Mouse (Mus musculus) Muller cell, postnatal 12 days (primary cell): ENCODE measurements around the gene Rfx7.
A peak's percentile ranks its signal among the peaks of the same experiment; 100 is the strongest.
"Not testable (repeated sequence)": the region's sequence is repeated elsewhere in the genome, so short reads cannot be mapped to it uniquely, and the experiment has no call there.

Source experiments
- DNase-seq: peaks from one replicate; pipeline ENCODE4 v3.0.0-alpha.2; 2015; ENCODE audit errors: inconsistent ontology term

The Rfx7 gene

DNA sequence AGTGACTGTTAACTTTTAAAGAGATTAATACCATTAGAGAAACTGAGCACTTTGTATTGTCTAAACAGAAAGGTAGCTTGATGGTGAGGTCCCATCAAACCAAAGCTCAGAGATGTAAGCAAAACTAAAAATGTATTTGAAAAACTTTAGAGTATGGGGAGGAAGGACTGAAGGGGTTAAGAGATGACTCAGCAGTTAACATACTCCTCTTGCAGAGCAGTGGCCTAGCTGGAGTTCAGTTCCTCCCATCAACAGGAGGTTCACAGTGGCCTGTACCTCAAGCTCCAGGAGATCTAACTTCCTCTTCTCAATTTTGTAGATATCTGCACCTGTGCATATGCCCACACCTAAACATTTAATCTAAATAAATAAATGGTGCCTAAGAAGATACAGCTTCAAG, 11.6 kb downstream of the Rfx7 start:
- no peak for DNase-seq

DNA sequence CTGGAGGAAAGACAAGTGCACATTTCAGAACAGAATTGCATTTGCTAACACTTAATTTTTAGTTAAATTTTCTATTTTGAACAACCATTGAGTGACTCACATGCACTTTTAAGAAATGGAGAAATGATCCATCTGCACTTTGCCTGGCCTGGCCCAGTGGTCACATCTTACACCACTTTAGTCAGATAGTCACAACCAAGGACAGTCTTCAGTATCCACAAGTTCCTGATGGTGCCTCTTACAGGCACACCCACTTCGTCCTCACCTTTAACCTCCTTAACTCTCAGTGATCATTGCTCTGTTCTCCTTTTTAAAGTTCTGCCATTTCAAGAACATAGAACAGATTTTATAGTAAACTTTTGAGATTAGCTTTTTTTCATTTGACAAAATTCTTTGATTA, 26.7 kb downstream of the Rfx7 start:
- no peak for DNase-seq

DNA sequence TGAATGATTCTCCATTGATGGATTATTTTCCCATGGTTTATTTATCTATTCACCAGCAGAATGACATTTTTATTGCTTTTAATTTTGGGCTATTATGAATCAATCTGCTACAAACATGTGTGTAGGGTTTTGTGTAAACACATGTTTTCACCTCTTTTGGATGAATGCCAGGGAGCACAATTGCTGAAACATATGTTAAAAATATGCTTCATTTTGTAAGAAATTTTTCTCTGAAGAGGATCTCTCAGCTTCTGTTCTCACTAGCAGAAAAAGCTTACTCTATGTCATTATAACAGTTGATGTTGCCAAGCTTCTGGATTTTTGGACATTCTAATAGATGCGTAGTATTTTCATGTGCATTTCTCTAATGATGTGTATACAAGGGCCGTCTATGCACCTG, 28.3 kb downstream of the Rfx7 start:
- no peak for DNase-seq

DNA sequence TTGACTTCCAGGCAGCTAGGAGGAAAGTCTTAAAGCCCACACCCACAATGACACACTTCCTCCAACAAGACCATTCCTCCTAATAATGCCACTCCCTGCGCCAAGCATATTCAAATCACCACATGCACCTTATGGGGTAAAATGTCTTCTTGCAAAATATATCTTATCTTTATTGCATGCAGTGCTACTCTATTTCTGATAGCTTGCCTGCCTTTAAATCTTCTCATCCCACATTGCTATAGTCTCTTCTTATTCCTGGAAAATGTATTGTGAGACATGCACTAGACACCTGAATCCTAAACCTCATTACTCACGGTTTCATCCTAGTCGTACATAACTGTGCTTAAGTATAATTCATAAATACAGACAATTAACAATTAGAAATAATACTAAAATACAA, 31.2 kb downstream of the Rfx7 start:
- no peak for DNase-seq

DNA sequence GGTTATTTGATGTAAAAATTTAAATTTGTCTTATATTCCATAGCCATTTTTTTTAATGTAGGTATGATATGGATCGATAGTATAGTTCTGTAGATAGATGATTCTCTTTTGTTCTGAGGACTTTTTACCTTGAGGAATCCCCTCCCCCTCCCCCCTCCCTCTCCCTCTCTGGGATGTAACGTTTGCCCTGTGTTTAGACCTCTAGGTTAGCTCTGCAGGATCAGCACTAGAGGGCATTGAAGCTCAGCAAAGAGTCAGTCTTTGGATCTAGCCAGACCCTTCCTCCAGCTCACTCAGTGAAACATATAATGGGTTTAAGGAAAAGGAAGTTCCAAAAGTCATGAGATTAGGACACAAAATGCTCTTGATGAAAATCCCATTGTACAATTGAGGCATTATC, 35.1 kb downstream of the Rfx7 start:
- no peak for DNase-seq

DNA sequence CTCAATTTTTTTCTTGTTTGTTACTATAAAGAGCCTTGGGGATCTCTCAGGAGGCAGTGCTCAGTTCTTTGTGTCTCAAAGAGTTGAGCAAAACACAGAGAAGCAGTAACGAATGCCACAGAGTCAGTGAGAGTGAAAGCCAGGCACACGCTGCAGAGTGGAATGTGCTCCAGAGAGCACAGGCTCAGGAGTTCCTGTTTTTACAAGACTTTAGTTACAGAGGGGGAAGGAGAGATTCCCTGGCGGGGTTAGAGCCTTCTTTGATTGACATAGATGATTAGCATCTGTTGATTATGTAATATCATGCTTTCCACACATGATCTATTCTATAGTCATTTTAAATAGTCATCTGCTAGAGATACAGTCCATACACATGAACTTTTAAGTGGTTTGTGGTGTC, 48.2 kb downstream of the Rfx7 start:
- DNase-seq, result peak; percentile 26

DNA sequence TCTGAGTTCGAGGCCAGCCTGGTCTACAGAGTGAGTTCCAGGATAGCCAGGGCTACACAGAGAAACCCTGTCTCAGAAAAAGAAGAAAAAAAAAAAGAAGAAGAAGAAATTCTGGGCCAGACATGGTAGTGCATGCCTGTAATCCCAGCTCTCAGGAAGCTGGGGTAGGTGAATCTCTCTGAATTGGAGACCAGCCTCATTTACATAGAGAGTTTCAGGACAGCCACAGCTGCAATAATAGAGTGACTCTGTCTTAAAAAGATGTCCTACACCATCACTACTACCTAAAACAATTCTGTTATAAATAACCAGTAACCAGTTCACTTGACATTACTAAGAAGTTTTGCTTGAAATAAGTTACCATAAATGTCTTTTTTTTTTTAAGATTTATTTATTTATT, 58.8 kb downstream of the Rfx7 start:
- no peak for DNase-seq

DNA sequence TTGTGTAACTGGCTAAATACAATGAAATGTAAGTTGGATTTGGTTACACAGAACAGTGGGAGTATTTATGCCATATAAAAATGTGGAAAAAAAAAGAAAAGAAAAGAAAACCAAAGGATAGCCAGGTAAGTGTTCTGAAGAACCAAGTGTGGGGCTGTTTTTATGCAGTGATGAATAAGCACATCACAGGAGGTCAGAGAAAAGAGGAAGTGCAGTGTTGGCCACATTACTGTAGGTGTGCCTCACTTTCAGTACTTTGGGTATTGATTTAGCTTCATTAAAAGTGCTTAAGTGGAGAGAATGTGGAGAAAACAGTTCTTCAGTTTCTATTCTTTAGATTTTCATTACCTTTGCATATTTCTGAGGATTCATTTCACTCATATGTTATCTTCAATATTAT, 60.0 kb downstream of the Rfx7 start:
- DNase-seq, result no peak

DNA sequence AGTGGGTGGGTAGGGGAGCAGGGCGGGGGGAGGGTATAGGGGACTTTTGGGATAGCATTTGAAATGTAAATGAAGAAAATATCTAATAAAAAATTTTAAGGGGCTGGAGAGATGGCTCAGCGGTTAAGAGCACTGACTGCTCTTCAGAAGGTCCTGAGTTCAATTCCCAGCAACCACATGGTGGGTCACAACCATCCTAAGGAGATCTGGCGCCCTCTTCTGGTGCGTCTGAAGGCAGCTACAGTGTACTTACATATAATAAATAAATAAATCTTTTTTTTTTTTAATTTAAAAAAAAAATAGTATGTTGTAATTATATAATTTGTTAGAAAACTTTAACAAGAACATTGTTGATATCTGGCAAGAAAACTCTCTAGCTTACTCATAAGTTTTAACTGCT, 62.6 kb downstream of the Rfx7 start:
- DNase-seq, result not testable (repeated sequence)

DNA sequence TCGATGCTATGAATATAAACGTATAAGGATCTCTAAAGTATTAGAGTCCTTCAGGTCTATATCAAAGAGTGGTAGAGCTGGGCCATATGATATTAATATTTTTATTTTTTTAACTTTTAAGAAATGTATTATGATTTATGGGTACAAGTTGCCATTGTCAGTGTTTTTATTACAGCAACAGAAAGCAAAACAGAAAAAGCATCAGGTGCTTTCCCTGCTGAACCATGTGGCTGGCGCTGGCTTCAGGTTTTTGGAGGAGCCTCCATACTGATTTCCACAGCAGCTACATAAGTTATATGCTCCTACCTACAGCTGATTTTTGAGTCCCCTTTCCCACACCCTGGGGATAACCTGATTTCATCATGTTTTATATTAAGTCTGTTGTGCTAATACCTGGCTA, 68.1 kb downstream of the Rfx7 start:
- DNase-seq, result no peak

DNA sequence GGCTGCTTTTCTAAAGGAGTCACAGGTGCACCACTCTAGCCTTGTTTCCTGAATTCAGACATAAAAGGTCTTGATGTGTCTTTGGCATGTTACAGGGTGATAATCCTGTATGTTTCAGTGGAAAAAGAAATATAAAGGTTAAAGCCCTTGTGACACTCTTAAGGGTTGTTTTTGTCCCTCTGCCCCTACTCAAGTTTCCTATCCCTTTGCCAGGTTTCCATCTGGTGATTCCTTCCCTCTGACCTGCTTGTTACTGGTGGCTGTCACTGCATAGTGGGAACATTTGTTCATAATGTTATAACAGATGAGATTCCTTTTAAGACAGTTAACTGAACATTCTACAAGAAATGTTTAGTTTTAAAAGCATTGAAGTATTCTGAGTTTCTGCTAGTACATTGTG, 77.7 kb downstream of the Rfx7 start:
- DNase-seq, result no peak

DNA sequence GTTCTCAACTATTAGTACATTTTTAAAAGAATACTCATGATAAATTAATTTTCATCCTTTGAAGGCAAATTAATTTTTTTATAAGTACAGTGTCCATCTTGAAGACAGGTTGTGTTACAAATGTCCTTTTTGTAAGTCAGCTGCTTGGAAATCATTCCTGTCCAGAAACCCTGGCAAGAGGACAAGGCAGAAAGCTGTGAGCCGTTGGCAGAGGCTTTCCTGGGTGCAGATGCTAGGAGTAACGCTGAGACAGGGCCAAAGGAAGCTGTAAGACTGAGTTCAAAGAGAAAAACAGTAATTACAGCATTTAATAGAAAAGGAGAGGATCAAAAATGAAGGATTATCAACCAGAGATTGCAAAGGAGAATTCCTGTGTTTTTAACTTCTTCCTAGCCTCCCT, 81.8 kb downstream of the Rfx7 start:
- no peak for DNase-seq

DNA sequence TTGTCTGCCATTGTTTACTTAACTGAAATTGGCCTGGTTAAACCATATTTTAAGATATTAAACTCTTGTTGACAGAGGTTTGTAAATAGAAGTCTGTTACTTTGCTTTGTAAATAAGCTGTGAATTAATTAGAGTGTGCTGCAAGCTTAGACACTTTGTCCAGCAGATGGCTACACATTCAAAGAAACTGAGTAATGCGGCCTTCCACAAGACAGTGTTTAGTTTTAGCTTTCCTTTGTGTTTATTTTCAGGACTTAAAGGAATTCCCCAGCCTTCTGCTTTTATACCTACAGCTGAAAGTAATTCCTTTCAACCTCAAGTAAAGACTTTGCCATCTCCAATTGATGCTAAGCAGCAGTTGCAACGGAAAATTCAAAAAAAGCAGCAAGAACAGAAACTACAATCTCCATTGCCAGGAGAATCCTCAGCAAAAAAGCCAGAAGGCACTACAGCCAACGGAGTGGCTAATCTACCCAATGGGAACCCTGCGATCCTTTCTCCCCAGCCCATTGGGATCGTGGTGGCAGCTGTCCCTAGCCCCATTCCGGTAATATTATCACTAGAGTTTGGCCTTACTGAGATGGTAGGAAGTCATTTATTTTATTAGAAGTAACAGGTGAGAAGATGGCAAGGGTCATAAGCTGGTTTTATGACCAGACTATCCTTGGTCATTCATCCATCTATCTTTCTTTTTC, 82.9 kb downstream of the Rfx7 start:
- peak; percentile 23 for DNase-seq

DNA sequence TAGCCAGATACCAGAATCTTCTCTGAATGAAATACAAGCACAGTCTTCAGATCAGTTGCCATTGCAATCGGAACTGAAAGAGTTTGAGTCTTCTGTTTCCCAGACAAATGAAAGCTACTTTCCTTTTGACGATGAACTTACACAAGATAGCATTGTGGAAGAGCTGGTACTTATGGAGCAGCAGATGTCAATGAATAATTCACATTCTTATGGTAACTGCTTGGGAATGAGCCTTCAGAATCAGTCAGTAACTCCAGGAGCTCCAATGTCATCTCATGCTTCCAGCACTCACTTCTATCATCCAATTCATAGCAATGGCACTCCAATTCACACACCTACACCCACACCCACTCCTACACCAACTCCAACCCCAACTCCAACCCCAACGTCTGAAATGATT, 86.0 kb downstream of the Rfx7 start:
- DNase-seq, result no peak

DNA sequence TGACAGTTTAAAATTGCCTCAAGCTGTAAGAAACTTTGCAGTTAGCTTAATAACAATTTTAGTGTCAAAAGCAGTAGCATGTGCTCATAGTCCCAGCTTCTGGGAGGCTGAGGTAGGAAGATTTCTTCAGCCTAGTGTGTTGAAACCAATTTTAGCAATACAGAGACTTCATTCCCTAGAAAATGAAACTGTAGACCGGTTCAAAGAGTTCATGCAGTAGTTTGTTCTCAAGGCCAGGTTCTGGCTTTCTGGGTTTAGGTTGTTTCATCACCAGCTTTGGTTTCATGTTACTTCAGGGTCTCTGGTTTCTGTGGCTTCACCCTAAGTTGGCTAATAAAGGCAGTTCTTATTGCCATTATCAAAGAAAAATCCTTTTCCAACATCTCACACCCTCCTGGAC, 91.6 kb downstream of the Rfx7 start:
- DNase-seq, result no peak

DNA sequence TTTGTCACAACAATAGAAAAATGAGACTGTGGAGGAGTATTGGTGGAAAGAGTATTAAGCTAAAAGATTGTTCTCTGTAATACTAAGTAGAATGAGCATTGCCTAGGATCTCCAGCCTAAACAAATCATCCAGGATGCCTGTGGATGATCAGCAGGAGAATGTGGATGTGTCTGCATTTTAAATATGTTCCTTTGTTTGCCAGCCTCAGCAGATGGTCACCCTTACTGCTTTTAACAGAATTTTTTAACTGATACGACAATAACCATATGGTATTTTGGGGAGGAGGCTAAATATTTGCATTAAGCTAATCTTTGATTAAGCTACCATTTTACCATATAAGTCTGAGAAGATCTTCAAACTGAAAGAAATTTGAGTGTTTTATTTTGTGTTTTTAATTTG, 95.6 kb downstream of the Rfx7 start:
- DNase-seq, result no peak

DNA sequence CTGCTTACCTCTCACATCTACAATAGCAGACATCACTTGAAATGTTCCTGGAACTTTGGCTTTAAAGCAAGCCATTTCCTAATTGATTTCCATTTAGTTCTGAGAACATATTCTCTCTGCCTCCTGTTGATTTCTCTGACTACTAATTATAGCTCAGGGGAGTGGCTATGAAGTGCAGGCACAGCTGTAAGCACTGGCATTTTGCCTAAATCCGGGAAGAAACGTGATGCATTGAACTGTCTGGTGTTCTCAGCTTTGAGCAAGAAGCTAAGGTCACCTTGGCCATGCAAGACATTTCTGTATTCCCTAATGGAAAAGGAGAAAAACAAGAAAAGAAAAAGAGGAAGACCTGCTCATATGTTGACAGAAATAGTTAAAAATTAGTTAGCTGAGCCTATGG, 96.6 kb downstream of the Rfx7 start:
- peak; percentile 24 for DNase-seq

DNA sequence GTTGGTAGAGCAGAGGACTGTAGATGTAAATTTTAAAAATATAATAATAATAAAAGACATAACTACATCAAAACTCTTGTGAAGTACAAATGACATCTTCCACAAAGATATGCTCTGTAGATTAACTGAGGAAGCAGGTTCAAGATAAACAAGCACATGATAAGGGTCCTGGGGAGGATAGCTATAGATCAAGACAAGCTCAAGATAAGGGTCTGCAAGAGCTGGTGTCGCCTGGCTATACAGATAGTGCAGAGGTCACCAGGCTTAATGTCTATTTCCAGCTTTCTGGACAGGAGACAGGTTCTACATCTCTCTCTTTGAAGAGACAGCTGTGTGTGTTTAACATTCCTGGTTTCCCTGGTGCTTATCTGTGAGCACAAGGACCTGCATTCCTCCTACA, 100.2 kb downstream of the Rfx7 start:
- no peak for DNase-seq

DNA sequence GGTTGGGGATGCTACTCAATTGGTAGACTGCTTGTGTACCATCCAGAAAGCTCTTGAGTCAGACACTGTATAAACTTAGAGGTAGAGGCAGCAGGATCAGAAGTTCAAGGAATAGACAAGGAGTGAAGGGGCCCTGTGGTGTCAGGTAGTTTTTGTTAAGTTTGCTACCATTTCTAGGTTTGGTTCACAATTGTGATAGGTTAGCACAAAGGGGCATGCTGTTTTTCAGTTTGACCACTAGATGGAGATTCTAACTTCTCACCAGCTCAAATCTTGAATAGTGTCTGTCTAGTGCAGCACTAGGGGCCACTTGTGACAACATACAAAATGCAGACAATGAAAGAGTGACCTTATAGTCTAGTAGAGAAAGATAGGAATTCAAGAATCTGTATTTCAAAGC, 103.1 kb downstream of the Rfx7 start:
- DNase-seq, result peak; percentile 61

DNA sequence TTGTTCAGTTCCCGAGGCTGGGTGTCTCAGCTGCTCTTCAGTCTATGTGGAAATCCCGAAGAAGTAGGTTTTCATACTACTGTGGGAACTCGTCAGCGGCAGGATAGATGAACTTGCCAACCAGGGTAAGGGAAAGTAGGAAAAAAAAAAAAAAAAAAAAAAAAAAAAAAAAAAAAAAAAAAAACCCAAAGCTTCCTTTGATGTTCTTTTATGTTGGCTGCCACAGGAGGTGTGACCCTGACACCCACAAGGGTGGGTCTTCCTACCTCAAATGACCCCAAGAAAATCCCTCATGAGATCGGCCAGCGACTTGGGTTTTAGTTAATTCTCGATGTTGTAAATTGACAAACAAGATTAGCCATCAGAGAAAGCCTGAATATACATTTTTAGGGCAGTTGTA, 104.5 kb downstream of the Rfx7 start:
- no peak for DNase-seq

DNA sequence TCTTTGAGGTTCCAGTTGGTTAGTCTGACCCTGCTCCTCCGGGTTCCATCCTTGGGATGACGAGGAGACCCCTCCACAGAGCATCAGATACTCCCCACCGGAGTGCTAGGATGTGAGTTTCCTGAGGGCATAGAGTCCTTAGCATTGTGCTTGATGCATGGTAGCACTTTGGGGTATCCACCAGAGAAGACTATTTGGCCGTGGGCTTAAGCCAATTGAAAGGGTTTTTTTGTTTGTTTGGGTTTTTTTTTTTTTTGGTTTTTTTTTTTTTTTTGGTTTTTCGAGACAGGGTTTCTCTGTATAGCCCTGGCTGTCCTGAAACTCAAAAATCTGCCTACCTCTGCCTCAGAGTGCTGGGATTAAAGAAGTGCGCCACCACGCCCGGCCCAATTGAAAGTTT, 105.2 kb downstream of the Rfx7 start:
- no peak for DNase-seq

DNA sequence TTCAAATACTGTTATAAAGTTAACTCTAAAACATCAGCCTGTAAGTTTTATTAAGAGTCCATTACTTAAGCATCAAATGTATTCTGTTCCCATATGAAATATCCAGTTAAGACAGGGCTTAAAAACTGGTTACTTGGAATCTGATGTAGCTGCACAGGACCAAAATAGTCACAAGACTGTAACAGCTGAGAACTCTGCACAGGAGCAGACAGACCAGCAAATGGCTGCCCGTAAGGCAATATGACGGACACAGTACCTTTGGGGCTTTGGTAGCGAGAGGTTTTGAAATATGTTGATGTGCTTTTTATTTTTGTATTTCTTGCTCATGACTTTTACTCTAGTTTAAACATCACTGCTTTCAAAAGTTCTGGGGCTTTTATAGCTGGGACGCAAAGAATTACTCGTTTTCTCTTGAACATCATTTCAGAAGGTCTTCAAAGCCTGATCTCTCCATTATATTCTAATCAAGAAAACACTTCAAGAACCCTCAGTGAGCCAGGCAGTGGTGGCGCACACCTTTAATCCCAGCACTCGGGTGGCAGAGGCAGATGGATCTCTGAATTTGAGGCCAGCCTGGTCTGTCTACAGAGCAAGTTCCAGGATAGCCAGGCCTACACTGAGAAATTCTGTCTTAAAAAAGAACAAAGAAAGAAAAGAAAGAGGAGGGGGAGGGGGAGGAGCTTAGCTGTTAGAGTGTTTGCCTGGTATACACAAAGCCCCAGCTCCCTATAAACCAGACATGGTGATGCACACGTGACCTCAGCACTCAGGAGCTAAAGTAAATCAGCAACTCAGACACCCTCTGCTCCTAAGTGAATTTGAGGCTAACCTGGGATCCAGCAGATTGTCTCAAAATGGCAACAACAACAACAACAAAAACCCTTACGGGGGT, 107.2 kb downstream of the Rfx7 start:
- DNase-seq, result peak; percentile 47

DNA sequence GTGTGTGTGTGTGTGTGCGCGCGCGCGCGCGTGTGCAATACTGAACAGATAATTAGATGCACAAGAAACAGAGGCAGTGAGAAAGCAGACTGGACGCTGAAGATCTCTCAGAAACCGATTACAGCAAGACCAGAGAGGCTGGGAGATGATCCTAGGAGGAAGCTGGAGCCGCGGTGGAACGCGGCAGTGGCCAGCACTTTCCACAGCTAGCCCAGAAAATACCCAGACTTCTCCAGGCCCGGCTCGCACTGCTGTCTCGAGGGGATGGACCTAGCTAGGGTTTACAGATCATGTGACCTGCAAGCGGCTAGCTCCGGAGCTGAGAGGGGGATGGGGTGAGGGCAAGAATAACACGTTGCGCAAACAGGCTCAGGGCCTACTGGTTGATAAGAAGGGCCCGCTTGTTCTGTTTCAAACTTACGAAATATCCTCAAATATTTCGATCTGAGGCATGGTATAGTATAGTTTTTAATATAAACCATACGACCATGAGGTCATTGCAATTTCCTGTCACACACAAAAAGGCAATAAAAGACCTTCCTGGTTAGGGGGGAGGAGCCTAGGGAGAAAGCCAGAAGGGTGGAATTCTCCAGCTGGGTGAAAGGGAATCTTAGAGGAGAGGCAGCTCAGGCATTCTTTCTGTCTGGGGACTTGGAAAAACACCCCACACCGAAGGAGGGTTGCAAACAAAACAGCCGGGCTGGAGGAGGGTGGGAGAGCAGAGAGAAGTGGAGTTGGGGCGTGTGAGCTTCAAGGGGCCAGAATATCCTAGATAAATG, 108.0 kb downstream of the Rfx7 start:
- DNase-seq, result peak; percentile 89
